Mouse (Mus musculus): ENCODE measurements around the gene C530008M17Rik. TPM values are rescaled to one million over a fixed set of nuclear protein-coding genes. Genes with fewer than 3 reads are reported as not detected.

The C530008M17Rik gene
- polyA plus RNA-seq, 1 experiment, result 4.9 TPM

- TF ChIP-seq CTCF (IDR thresholded peaks at IDR 0.05; ENCODE audit: insufficient read depth, low read length), result no peak
- H3K4me1 ChIP-seq (ENCODE audit: control insufficient read depth, insufficient read depth, low read length), result no peaks in the 10 kb centered on the region
- DNase-seq, result no peak
- 54% methylated on average over 3 of the region's 3 CpGs for WGBS
- no peak overlapping the region for H3K4me3 ChIP-seq (replicated peaks; ENCODE audit: extremely low read depth, low read depth, low read length)
Measured at GRCm38 (mm10) chr5:76760349-76760748, 104.0 kb downstream of the C530008M17Rik start.

DNA sequence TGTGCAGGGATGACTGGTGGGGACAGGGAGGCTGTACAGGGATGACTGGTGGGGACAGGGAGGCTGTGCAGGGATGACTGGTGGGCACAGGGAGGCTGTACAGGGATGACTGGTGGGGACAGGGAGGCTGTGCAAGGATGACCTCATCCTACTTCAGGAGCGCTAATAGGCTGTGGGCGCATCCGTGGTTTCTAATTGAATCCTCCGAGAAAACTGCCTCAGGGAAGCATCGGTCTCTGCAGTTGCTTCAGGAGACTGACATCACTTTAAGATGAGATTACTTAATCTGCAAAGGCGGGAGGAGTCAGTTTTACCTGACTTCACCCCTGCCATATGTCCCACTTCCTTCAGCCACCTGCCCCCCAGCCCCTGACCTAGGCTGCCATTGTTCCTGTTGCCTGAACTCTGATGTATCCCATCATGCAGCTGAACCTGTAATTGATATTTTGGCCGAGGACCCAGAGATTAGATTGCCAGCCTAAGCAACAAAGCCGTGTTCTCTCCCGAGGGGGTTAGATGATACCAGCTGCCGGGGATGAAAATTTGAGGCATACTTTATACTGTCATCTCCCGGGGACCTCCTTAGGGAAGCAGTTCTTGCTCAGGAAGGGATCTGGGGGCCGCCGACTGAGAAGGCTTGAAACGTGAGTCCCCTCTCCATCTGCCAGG lies 105.9 kb downstream of the C530008M17Rik start:
- DNase-seq, result no peak
- WGBS, result 77% methylated on average over 14 of the region's 14 CpGs

GRCm38 (mm10) chr5:76763148-76763701 lies 106.9 kb downstream of the C530008M17Rik start:
- H3K4me3 ChIP-seq (replicated peaks; ENCODE audit: extremely low read depth, low read depth, low read length), result no peak overlapping the region
- TF ChIP-seq CTCF (IDR thresholded peaks at IDR 0.05; ENCODE audit: insufficient read depth, low read length) (no peak), POLR2A (IDR thresholded peaks at IDR 0.05; ENCODE audit: borderline replicate concordance, extremely low read depth, low read depth, low read length) (no peak)
- WGBS, result 61% methylated on average over 10 of the region's 10 CpGs

More for the DNA sequence above, 105.9 kb downstream of the C530008M17Rik start:
- Histone ChIP-seq H3K4me3 (replicated peaks; ENCODE audit: extremely low read depth, low read depth, low read length) (no peak overlapping the region), H3K4me1 (ENCODE audit: control insufficient read depth, insufficient read depth, low read length) (no peaks in the 10 kb centered on the region)
- TF ChIP-seq POLR2A (IDR thresholded peaks at IDR 0.05; ENCODE audit: borderline replicate concordance, extremely low read depth, low read depth, low read length) (no peak), CTCF (IDR thresholded peaks at IDR 0.05; ENCODE audit: insufficient read depth, low read length) (no peak)

DNA sequence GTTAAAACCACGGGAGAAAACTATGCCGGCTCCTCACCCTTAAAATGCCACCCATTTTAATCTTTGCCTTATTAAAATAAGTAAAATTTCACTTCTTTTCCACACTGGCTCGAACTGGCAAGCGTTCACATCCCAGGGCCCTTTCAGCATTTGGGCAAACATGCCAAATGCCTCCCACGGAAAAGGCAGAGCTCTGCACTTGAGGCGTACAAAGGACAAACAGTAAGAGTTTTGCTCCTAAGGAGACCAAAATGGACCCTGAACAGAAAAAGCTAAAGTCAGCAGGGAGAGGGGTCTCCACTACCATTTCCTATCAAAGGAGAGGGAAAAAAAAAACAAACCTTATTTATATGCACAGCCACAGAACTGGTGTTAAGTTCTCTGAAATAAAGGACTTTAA lies 107.4 kb downstream of the C530008M17Rik start:
- WGBS, result 58% methylated on average over 6 of the region's 6 CpGs
- Histone ChIP-seq H3K4me3 (replicated peaks; ENCODE audit: extremely low read depth, low read depth, low read length) (no peak overlapping the region), H3K4me1 (ENCODE audit: control insufficient read depth, insufficient read depth, low read length) (no peaks in the 10 kb centered on the region)
- DNase-seq, result no peak
- TF ChIP-seq POLR2A (IDR thresholded peaks at IDR 0.05; ENCODE audit: borderline replicate concordance, extremely low read depth, low read depth, low read length) (no peak), CTCF (IDR thresholded peaks at IDR 0.05; ENCODE audit: insufficient read depth, low read length) (no peak)

More at GRCm38 (mm10) chr5:76763148-76763701, 106.9 kb downstream of the C530008M17Rik start:
- no peaks in the 10 kb centered on the region for H3K4me1 ChIP-seq (ENCODE audit: control insufficient read depth, insufficient read depth, low read length)
- peak; percentile 6 for DNase-seq

DNA sequence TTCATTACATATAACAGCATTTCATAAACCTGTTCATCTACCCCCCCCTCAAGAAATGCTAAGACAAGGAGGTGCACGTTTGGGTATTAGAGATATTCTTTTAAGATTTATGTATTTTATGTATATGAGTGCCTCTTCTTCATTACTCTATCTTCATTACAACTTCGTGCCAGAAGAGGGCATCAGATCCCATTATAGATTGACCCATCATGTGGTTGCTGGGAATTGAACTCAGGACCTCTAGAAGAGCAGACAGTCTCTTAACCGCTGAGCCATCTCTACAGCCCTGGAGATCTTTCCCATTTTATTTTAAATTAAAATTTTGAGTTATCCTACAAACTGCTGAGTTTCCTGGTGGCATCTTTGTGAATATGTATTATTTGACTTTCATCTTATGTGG lies 112.7 kb downstream of the C530008M17Rik start:
- Histone ChIP-seq H3K4me3 (replicated peaks; ENCODE audit: extremely low read depth, low read depth, low read length) (no peak overlapping the region), H3K4me1 (ENCODE audit: control insufficient read depth, insufficient read depth, low read length) (no peaks in the 10 kb centered on the region)
- WGBS, result 72% methylated on average over 3 of the region's 3 CpGs
- DNase-seq, result no peak
- TF ChIP-seq CTCF (IDR thresholded peaks at IDR 0.05; ENCODE audit: insufficient read depth, low read length), result no peak
- TF ChIP-seq POLR2A (IDR thresholded peaks at IDR 0.05; ENCODE audit: borderline replicate concordance, extremely low read depth, low read depth, low read length), result no peak

DNA sequence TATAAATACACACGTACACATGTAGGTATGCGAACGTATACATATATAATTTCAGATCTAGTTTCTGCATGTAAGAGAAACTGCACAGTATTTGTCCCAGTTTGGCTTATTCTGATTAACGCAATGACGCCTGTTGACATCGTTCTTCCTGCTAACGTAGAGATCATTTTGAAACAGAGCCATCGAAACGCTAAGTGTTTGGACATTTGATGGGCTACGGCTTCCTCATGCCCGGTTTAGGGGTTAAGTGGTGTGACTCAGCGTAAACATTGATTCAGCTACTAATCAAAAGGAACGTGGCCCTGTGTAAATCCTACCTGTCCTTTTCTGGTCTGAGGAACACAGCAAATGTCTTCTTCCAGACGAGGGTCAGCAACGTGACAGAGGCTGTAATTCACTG lies 113.3 kb downstream of the C530008M17Rik start:
- TF ChIP-seq CTCF (IDR thresholded peaks at IDR 0.05; ENCODE audit: insufficient read depth, low read length), result no peak
- TF ChIP-seq POLR2A (IDR thresholded peaks at IDR 0.05; ENCODE audit: borderline replicate concordance, extremely low read depth, low read depth, low read length), result no peak
- Histone ChIP-seq H3K4me3 (replicated peaks; ENCODE audit: extremely low read depth, low read depth, low read length) (no peak overlapping the region), H3K4me1 (ENCODE audit: control insufficient read depth, insufficient read depth, low read length) (no peaks in the 10 kb centered on the region)
- WGBS, result 61% methylated on average over 15 of the region's 15 CpGs
- DNase-seq, result no peak

GRCm38 (mm10) chr5:76771371-76771770 lies 115.1 kb downstream of the C530008M17Rik start:
- no peak for DNase-seq
- Histone ChIP-seq H3K4me3 (replicated peaks; ENCODE audit: extremely low read depth, low read depth, low read length) (no peak overlapping the region), H3K4me1 (ENCODE audit: control insufficient read depth, insufficient read depth, low read length) (no peaks in the 10 kb centered on the region)
- 67% methylated on average over 5 of the region's 5 CpGs for WGBS
- TF ChIP-seq POLR2A (IDR thresholded peaks at IDR 0.05; ENCODE audit: borderline replicate concordance, extremely low read depth, low read depth, low read length) (no peak), CTCF (IDR thresholded peaks at IDR 0.05; ENCODE audit: insufficient read depth, low read length) (no peak)

DNA sequence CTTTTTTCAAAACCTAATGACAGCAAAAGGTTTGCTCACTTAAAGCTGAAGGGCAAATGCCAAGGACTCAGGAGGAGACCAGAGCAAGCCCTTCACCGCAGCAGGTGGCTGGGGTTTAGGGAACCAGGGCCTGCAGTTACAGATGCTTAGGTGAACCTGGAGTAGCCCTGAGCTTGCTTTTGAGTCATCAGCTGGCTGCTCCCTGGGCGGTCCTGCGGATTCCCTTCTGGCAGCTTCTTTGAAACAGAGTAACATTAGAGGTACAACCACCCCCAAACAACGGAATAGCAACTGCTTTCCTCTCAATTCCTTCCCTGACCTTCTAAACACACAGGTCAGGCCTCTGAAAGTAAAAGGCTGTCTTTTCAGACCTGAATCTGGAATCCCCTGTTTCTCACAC lies 116.5 kb downstream of the C530008M17Rik start:
- 83% methylated on average over 4 of the region's 4 CpGs for WGBS
- Histone ChIP-seq H3K4me3 (replicated peaks; ENCODE audit: extremely low read depth, low read depth, low read length) (no peak overlapping the region), H3K4me1 (ENCODE audit: control insufficient read depth, insufficient read depth, low read length) (no peaks in the 10 kb centered on the region)
- TF ChIP-seq POLR2A (IDR thresholded peaks at IDR 0.05; ENCODE audit: borderline replicate concordance, extremely low read depth, low read depth, low read length), result no peak
- no peak for TF ChIP-seq CTCF (IDR thresholded peaks at IDR 0.05; ENCODE audit: insufficient read depth, low read length)
- no peak for DNase-seq

- TF ChIP-seq POLR2A (IDR thresholded peaks at IDR 0.05; ENCODE audit: borderline replicate concordance, extremely low read depth, low read depth, low read length), result no peak
- TF ChIP-seq CTCF (IDR thresholded peaks at IDR 0.05; ENCODE audit: insufficient read depth, low read length), result no peak
- no peak for DNase-seq
- Histone ChIP-seq H3K4me1 (ENCODE audit: control insufficient read depth, insufficient read depth, low read length) (no peaks in the 10 kb centered on the region), H3K4me3 (replicated peaks; ENCODE audit: extremely low read depth, low read depth, low read length) (no peak overlapping the region)
- WGBS, result 63% methylated on average over 9 of the region's 9 CpGs
Measured at GRCm38 (mm10) chr5:76773492-76774158, 117.3 kb downstream of the C530008M17Rik start.

Data from lung, adult 2 months (tissue).